Mouse (Mus musculus): ENCODE data around the gene Anln.
"Not testable (repeated sequence)": the region's sequence is repeated elsewhere in the genome, so short reads cannot be mapped to it uniquely, and the experiment has no call there.

Gene Anln

DNA sequence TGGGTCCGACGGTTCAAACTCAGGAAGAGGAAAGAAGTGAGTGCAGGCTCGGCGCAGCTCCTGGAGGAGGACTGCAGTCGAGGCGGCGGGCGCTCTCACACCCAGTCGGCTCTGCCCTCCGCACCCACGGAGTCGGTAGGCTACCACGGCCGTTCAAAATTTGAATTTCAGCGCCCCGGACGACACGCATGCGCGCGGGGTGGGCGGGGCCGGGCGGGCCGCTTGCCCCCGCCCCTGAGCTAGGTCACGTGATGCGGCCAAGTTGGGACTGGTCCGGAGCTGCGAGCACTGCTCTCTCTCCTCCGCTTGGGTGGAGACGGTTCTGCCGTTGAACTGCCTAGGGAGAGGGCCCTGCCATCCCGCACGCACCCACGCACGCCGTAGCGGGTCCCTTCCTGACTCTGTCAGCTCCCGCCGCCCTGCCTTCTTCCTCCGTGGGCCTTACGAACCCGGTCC lies at the start of gene Anln:
Gene Anln (minus strand): TSS at position 168 of the 456 bp plus-strand sequence.
- DNase-seq, result peak; percentile 98

- no peak for DNase-seq
Observed at GRCm38 (mm10) chr9:22434101-22434500, 45.1 kb upstream of the Anln start.

- DNase-seq, result no peak
Observed at GRCm38 (mm10) chr9:22433221-22433620, 44.2 kb upstream of the Anln start.

DNA sequence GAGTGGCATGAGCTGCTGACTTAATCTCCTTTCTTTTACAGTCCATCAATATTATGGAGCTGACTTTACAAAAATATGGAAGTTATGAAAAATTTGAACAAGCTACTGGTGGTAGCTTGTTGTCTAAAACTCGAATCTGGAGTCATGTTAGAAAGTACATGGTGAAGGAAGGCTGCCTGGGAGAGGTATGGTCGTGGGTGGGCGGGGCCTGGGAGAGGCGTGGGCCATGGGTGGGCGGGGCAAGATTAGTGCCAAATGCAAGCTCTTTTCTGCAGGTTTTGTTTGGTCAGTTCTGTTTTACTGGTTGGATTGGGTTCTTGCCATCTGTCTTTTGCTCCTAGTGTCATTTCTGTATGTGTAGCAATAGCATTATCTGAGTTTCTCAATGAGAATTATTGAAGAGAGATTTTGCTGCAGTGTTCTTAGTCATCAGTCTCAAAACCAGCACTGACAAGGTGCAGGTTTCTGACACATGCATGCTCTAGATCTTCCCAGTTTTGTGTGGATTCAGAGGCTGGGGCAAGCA lies 41.4 kb upstream of the Anln start:
- DNase-seq, result no peak

DNA sequence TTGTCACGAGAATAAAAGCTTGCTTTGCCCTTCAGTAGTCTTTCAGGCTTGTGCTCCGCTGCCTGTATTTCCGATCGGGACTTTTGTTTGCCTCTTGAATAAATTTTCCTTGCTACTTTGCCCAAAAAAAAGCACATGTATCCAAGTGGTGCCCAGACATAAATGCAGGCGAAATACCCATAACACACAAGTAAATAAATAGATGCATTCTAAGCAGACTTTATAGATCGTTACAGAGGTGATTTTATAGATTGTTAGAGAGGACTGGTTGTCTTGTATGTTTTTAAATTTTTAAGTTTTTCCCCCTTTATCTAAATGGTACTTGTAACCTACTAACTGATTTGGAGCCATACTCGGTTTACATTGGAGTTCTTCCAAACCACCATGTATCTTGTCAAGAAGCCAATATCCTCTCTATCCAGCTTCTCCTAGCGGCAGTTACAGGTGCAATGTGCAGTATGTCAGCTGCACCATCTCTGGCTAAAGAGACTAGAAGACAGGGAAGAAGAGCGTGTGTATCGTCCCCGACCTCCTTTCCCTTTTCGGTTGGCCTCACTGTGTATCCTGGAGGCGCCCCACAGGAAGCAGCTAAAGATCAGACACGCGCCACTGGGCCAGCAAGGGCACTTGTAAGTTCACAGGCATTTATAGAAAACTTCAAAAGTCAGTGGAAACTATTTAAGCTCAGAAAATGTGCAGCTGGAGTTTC lies 40.7 kb upstream of the Anln start:
- peak; percentile 45 to 62 for DNase-seq

GRCm38 (mm10) chr9:22428666-22429410 lies 39.9 kb upstream of the Anln start:
- DNase-seq, result no peak

DNA sequence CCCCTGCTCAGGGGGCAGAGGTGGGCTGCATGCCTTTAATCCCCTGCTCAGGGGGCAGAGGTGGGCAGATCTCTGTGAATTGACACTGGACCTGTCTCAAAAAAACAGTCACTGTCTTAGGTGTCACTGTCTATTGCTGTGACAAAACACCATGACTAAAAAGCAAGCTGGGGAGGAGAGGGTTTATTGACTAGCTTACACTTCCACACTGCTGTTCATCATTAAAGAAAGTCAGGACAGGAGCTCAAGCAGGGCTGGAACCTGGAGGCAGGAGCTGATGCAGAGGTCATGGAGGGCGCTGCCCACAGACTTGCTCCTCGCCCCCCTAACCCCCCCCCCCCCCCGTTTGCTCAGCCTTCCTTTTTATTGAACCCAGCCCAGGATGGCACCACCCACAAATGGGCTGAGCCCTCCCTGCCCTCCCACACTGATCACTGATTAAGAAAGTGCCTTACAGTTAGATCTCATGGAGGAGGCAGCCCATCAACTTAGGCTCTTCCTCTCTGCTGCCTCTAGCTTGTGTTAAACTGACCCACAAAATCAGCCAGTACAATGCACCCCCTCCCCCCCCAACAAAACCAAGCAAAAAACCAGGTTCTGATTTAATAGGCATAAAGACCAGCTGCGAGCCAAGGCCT lies 39.2 kb upstream of the Anln start:
- DNase-seq, result no peak

GRCm38 (mm10) chr9:22424719-22425118 lies 35.7 kb upstream of the Anln start:
- no peak for DNase-seq

- DNase-seq, result no peak
Observed at GRCm38 (mm10) chr9:22424196-22424595, 35.2 kb upstream of the Anln start.

GRCm38 (mm10) chr9:22423507-22423906 lies 34.5 kb upstream of the Anln start:
- DNase-seq, result no peak

- DNase-seq, result no peak
Observed at GRCm38 (mm10) chr9:22422559-22422958, 33.6 kb upstream of the Anln start.

DNA sequence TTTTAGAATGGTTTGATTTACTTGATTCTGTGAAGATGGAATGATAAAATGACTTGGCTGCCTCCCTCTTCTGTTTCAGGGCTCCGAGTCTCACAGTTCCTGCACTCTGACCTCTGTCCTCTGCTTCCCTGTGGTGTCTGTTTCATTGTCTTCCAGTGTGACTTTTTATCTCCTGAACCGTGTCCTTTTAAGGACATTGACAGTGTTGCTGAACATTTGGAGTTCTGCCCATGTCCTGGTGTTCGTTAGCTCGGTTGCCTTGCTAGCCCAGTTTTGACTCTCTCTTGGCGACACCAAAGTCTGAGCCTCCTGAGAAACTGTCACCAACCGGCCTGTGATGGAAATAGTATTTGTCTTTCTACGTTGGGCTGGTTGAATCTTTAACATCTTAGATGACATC lies 31.5 kb upstream of the Anln start:
- peak; percentile 72 for DNase-seq

GRCm38 (mm10) chr9:22419877-22420276 lies 30.9 kb upstream of the Anln start:
- no peak for DNase-seq

DNA sequence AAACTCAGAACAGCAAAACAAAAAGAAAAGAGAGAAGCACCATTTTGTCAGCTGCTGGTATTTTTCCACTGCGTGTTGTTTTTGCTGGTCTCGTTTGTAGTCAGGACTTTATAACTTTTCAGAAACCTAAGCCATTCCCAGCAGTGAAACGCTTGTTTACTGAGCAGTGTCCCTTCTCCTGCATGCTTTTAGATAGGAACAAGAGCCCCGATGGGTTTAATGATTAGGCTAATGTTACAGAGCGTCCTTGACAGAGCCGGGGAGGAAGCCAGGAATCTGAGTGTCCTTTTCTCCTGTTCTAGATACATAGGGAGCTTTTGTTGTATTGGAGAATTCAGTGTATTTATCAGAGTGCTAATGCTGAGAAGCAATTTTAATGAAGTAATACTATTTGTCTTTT lies 28.6 kb upstream of the Anln start:
- no peak for DNase-seq

DNA sequence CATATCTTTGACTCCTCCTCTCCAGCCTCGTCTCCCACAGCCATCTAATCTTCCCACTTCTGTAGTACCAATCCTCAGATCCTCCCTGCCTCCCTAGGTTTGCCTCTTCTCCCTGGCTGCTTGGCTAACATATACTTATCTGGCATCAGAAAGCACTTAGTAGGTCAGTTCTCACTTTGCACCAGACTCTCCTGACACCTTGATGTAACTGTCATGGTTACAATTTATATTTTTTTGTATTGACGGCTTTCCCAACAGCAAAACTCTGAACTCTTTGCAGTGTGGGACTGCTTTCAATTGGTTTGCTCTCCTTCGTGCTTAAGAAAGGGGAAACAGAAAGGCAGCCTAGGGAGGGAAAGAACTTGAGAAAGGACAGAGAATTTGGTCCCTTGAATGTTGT lies 27.2 kb upstream of the Anln start:
- DNase-seq, result no peak

GRCm38 (mm10) chr9:22411002-22411857 lies 22.2 kb upstream of the Anln start, which contains the start of gene 9530077C05Rik:
Gene 9530077C05Rik (plus strand): TSS chr9:22411513.
- DNase-seq, result peak; percentile 98 to 99

GRCm38 (mm10) chr9:22409501-22409900 lies 20.5 kb upstream of the Anln start:
- DNase-seq, result no peak

DNA sequence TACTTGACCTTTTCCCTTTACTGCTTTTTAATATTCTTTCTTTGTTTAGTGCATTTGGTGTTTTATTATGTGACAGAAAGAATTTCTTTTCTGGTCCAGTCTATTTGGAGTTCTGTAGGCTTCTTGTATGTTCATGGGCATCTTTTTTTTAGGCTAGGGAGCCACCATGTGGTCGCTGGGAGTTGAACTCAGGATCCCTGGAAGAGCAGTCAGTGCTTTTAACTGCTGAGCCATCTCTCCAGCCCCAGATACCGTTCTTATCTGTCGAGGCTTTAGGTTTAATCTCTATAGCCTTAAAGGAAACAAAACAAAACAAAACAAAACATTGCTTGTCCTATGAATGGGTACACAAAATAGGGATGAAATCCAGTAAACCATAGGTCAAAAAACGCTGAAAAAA lies 19.4 kb upstream of the Anln start:
- DNase-seq, result peak in 1 of 2 experiments; percentile 25

DNA sequence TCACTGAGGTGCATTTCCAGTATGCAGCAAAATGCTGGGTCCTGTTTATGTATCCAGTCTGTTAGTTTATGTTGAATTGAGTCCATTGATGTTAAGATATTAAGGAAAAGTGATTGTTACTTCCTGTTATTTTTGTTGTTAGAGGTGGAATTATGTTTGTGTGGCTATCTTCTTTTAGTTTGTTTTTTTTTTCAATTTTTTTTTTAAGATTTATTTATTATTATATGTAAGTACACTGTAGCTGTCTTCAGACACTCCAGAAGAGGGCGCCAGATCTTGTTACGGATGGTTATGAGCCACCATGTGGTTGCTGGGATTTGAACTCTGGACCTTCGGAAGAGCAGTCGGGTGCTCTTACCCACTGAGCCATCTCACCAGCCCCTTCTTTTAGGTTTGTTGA lies 18.6 kb upstream of the Anln start:
- not testable (repeated sequence) for DNase-seq

GRCm38 (mm10) chr9:22405414-22405813 lies 16.4 kb upstream of the Anln start:
- no peak for DNase-seq

GRCm38 (mm10) chr9:22403501-22403900 lies 14.5 kb upstream of the Anln start:
- DNase-seq, result not testable (repeated sequence)

DNA sequence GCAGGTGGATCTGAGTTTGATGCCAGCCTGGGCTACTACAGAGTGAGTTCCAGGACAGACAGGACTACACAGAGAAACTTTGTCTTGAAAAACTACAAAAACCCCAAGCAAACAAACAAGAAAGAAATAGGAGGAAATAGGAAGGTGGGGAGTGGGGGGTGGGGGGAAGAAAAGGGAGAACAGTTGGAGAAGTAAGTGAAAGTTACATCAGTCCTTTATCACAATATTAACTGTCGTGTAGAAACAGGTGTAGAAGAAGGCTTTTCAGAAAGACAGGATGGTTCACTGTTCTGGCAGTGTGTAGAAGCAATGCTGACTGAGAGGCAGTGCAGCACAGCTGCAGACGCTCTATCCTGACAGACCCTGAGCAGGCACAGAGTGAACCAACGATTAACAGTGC lies 14.0 kb upstream of the Anln start:
- DNase-seq, result no peak

All from cerebellum, postnatal 10 days (tissue).